ENCODE assay signal across 15 mouse cellular contexts in genomic region chr1:22208287-22208686, GRCm38 (mm10).
"Had no signal": no experiment of that assay in that cellular context is flagged by ENCODE, and none has a peak within 500 bp of the region (broad histone marks: within the 10 kb centered on the region; RNA-seq: fewer than 3 reads in every experiment).

No protein-coding gene starts in this region.

- H3K9me3 ChIP-seq: limb, embryonic 10.5 days; liver, embryonic 15.5 days; neural tube, embryonic 13.5 days had no signal

- H3K27ac ChIP-seq: limb, embryonic 10.5 days; liver, embryonic 15.5 days; neural tube, embryonic 13.5 days had no signal

- H3K36me3 ChIP-seq: limb, embryonic 10.5 days; liver, embryonic 15.5 days; neural tube, embryonic 13.5 days had no signal

- H3K4me1 ChIP-seq: limb, embryonic 10.5 days; liver, embryonic 15.5 days; neural tube, embryonic 13.5 days had no signal

- H3K4me2 ChIP-seq: liver, embryonic 11.5 days; liver, embryonic 15.5 days; midbrain, embryonic 11.5 days; neural tube, embryonic 13.5 days had no signal

- H3K27me3 ChIP-seq: liver, embryonic 15.5 days; neural tube, embryonic 13.5 days had no signal

- H3K4me3 ChIP-seq: limb, embryonic 10.5 days; liver, embryonic 15.5 days; neural tube, embryonic 13.5 days had no signal

- H3K9ac ChIP-seq: liver, embryonic 15.5 days; neural tube, embryonic 13.5 days had no signal

- ATAC-seq: lung, postnatal 0 days had no signal

- DNase-seq: kidney, postnatal 36 days; layer of hippocampus, adult 9-11 months; lung, adult 2 months; lung, postnatal 4 days; retina, postnatal 1 day; right cerebral cortex, postnatal 4 days; spleen, adult 18-20 months; thymus, adult 18-20 months; thymus, postnatal 14 days had no signal
